Mouse (Mus musculus): ENCODE measurements around the gene Kcnk4.

The Kcnk4 gene

GRCm38 (mm10) chr19:6936299-6936698 lies 2.0 kb upstream of the Kcnk4 start:
- DNase-seq (ENCODE audit: low read depth) = no peak

GRCm38 (mm10) chr19:6933436-6934194 lies 700 bp downstream of the Kcnk4 start:
- no peak for DNase-seq (ENCODE audit: low read depth)

- DNase-seq (ENCODE audit: low read depth) = no peak
Observed at GRCm38 (mm10) chr19:6933102-6933435, 1.2 kb downstream of the Kcnk4 start.

GRCm38 (mm10) chr19:6932018-6932417 lies 2.3 kb downstream of the Kcnk4 start:
- no peak for DNase-seq (ENCODE audit: low read depth)

- DNase-seq (ENCODE audit: low read depth) = no peak
Observed at GRCm38 (mm10) chr19:6931002-6931401, 3.3 kb downstream of the Kcnk4 start.

- DNase-seq (ENCODE audit: low read depth) = no peak
Observed at GRCm38 (mm10) chr19:6928080-6928479, 6.2 kb downstream of the Kcnk4 start.

GRCm38 (mm10) chr19:6926559-6927255 lies 7.6 kb downstream of the Kcnk4 start:
- DNase-seq (ENCODE audit: low read depth) = no peak

GRCm38 (mm10) chr19:6925611-6926329 lies 8.5 kb downstream of the Kcnk4 start:
- no peak for DNase-seq (ENCODE audit: low read depth)

GRCm38 (mm10) chr19:6925307-6925573 lies 9.1 kb downstream of the Kcnk4 start, which contains the start of gene Catsperz:
TSS of gene Catsperz (minus strand) at chr19:6925380.
- DNase-seq (ENCODE audit: low read depth) = no peak

GRCm38 (mm10) chr19:6924461-6925306 lies 9.6 kb downstream of the Kcnk4 start:
- peak; percentile 69 for DNase-seq (ENCODE audit: low read depth)

GRCm38 (mm10) chr19:6922901-6923735 lies 11.2 kb downstream of the Kcnk4 start:
- no peak for DNase-seq (ENCODE audit: low read depth)

GRCm38 (mm10) chr19:6921647-6922567 lies 12.4 kb downstream of the Kcnk4 start, which contains the start of gene Esrra:
TSS of gene Esrra (minus strand) at chr19:6921813.
- DNase-seq (ENCODE audit: low read depth) = peak; percentile 100

- DNase-seq (ENCODE audit: low read depth) = no peak
Observed at GRCm38 (mm10) chr19:6920741-6921636, 13.3 kb downstream of the Kcnk4 start.

GRCm38 (mm10) chr19:6919876-6920740 lies 14.2 kb downstream of the Kcnk4 start:
- DNase-seq (ENCODE audit: low read depth) = no peak

GRCm38 (mm10) chr19:6919431-6919830 lies 14.9 kb downstream of the Kcnk4 start:
- no peak for DNase-seq (ENCODE audit: low read depth)

- DNase-seq (ENCODE audit: low read depth) = no peak
Observed at GRCm38 (mm10) chr19:6918321-6918720, 16.0 kb downstream of the Kcnk4 start.

- no peak for DNase-seq (ENCODE audit: low read depth)
Observed at GRCm38 (mm10) chr19:6916496-6916895, 17.8 kb downstream of the Kcnk4 start.

GRCm38 (mm10) chr19:6915276-6915675 lies 19.0 kb downstream of the Kcnk4 start:
- no peak for DNase-seq (ENCODE audit: low read depth)
